Mouse (Mus musculus): ENCODE measurements at regions not wholly inside any gene's neighbourhood (a gene's known extent, or its start where the extent isn't known, plus 50 kb on each side); places are given as distances from the start of the nearest gene placed in this dataset.

DNA sequence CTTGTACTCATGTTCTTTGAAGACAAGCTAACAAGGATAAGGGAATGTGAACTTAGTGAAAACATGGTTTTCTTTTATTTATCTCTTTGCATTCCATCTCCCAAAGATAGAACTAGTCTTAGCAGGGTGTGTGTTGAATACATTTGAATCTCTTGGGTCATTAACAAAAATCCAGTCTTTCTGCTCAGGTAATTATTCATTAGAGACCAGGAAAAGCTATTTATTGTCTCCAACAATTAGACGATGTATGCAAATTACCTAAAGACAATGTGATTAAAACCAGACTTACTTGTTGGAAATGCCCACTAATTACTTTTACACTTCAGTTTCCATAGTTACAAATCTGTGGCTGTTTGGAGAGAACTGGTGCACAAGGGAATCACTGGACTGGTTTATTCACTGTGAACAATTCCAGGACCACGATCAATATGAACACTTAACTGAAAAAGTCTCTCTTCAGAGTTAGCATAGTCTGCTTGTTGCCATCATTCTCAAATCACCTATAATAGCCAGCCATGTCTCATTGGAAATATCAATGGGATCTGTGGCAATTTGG is 584.4 kb downstream of the Mettl4 start:
- no peak for DNase-seq (ENCODE audit: extremely low spot score, low read depth, low spot score)

DNA sequence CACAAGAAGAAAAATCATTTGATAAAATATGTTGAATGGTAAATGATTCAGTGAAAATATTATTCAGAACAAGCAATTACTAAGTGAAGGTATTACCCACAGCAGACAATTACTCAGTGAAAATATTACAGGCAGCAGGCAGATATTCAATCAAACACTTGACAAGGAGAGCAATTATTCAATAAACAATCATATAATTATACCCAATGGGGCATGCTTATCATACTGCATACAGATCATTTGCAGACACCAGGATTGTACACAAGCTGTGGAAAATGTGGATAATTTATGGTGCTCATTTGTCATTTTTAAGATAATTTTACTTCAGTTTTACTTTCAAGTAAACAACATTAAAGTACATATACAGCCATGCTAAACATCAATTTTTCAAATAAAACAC is 605.5 kb downstream of the Mettl4 start:
- DNase-seq (ENCODE audit: extremely low spot score, low read depth, low spot score) = no peak

DNA sequence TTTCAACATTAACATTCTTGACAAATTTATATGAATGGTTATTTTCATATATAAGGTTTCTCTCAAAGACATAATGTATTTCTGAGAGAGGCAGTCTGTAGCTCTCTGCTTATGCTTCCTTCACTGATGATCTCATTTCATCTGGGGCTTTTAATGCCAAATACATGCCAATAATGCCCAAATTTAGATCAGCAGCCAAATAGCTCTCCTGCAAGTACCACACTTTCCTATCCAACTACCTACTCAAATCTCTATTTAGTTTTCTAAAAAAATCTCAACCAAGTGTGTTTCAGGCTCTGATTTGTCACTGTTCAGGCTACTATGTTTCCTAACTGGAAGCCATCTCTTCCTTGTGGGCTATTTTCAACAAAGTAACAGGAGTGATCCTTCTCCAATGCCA is 616.6 kb downstream of the Mettl4 start:
- no peak for DNase-seq (ENCODE audit: extremely low spot score, low read depth, low spot score)

DNA sequence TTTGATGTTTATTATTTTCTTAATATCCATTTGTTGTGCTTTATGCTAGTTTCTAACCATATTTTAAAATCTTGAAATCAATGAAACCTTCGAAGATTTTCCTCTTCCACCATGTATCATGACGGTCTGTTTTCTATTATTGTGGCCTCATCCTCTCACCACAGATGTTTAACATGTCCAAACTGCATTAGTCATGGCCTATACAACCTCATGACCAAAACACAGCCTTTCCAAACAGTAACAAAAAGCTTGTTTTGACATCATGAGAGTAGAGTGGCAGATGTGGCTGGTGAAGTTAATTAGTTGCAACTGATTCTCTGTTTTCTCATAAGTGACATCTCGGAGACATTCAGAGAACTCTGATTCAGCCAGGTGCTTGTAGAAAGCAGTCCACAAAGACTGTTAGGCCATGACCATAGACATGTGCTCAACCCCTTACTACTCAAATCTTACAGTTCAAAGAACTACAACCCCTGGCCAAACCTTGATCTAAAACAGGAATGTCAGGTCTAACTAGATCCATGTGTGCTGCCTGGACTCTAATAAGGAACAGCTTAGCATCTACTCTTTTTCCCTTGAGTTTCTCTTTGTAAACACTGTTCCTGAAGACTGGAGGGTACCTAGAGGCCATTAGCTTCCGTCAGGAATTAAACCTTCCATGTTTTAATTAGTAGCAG is 655.7 kb downstream of the Mettl4 start:
- DNase-seq (ENCODE audit: extremely low spot score, low read depth, low spot score) = peak; percentile 89

DNA sequence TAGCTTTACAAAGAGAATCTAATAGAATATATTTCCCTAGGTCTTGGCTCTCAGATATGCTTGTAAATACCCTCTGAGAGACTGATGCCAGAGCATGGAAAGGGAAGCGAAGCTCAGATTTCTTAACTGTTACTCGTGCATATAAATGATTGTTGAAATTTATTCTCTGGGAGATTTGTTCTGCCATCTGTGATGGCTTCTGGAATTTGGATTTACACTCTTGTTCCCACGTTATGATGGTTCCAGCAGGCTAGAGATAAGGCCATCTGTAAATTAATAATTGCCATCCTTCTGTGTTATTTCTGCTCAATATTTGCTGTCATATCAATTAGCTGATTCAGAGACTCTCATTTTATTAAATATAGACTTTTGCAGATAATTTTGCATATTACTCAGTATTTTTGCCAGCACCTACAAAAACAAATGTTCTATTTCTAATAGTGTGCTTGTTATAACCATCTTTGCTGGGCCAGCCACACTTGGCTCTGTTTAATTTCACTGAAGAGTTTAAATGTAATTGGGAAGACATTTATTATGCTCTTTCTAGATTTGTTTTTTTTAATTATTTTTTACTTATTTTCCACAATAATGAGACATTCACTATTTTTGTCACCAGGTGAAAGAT is 695.3 kb downstream of the Mettl4 start:
- DNase-seq (ENCODE audit: extremely low spot score, low read depth, low spot score) = no peak

DNA sequence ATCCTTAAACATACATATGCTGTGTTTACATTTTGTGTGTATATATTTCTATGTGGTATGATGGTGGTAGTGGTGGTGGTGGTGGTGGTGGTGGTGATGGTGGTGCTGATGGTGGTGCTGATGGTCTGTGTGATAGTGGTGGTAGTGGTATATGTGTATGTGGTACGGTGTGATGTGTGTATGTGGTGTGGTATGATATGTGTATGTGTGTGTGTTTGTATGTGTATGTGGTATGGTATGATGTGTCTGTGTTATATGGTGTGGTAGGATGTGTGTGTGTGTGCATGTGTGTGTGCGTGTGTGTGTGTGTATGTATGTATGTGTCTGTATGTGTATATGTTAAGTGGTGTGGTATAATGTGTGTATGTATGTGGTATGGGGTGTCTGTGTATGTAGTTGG is 701.3 kb downstream of the Mettl4 start:
- no peak for DNase-seq (ENCODE audit: extremely low spot score, low read depth, low spot score)

DNA sequence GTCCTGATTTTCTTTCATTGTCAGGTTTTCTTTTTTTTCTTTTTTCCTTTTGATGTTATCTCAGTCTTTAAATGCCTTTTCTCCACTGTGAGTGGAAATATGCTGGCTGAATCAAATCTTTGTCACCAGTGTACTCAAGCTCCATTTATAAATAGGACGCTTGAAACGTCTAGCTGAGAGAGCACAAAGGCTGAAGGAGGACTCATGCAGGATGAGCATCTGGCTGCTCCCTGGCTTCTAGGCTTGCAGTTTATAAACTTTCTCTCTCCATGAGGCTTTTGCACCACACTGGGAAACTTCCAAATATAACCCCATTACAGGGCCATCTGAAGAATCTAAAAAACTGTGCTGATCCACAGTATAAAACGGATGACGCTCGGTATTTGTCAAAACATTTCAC is 711.6 kb downstream of the Mettl4 start:
- DNase-seq (ENCODE audit: extremely low spot score, low read depth, low spot score) = no peak

DNA sequence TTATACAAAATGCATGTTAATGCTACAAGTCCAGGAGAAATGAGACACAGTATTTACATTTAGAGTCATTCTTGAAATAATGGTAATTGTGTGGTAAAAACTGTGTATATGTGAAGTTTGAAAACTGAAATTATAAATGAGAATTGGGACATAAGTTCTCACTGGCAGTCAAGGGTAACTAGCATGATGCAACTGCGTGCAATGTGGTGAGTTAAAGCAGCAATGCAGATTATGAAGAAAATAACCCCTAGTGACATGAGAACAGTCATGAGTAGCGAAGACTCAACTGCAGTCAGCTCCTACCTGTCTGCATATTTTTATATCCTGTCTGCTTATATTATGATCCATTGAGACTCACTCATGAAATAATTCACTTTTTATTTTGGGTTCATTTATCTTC is 737.4 kb downstream of the Mettl4 start:
- no peak for DNase-seq (ENCODE audit: extremely low spot score, low read depth, low spot score)

DNA sequence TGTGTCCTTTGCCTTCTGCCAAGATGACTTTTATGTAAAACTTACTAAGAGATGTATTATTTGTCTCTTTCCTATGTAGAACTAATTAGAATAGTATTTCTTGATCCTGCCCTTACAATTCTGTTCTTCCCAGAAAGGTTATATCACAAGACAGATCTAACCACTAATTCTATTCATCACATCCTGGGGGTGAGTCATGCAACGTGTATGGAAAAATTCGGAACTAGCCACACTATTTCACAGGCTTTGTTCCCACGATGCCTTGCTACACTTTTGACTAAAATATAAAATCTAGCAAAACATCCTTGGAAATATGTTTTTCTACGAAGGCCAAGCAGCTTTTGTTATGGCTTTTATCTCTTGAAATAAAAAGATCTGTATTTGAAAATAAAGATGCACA is 747.7 kb downstream of the Mettl4 start:
- no peak for DNase-seq (ENCODE audit: extremely low spot score, low read depth, low spot score)

DNA sequence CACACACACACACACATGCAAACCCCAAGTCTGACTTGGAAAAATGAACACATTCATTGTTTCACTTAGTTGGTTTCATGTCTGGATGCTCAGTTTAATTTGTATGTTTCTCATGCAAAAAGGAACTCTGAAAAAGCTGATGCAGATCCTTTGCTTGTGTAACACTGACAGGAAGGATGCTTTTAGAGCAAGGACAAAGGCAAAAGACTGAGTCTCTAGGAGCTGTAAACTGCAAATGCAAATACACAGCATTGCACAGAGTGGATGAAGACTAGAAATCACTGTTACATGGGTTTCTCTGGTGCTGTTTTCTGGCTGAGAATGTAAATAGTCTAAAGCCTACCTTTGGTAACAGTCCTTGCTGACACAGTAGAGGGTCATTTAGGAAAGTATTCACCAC is 748.3 kb downstream of the Mettl4 start:
- DNase-seq (ENCODE audit: extremely low spot score, low read depth, low spot score) = no peak

DNA sequence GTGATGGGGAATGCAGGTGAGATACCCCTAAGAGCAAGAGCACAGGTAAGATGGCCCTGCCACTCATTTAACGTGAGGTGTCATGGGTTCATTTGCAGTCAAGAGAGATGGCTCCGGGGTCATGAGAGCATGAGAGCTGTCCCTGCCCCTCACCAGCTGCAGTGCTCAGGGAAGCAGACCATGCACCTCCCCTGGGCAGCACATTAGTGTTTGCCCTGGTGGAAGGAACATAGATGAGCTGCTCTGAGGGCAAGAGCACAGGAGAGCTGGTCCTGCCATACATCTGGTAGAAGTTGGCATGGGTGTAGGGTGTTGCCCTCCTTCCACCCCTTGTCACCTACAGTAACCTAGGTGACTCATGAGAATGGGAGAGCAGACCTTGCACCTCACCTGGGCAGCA is 762.9 kb downstream of the Mettl4 start:
- no peak for DNase-seq (ENCODE audit: extremely low spot score, low read depth, low spot score)
